Mouse (Mus musculus): Measurements from ENCODE around the gene Frrs1. TPM values are rescaled to one million over a fixed set of nuclear protein-coding genes. Genes with fewer than 3 reads are reported as not detected.
A peak's percentile ranks its signal among the peaks of the same experiment; 100 is the strongest.

Frrs1 gene
- total RNA-seq, 2 experiments from 2014 or later: 0.78 to 1.8 TPM

DNA sequence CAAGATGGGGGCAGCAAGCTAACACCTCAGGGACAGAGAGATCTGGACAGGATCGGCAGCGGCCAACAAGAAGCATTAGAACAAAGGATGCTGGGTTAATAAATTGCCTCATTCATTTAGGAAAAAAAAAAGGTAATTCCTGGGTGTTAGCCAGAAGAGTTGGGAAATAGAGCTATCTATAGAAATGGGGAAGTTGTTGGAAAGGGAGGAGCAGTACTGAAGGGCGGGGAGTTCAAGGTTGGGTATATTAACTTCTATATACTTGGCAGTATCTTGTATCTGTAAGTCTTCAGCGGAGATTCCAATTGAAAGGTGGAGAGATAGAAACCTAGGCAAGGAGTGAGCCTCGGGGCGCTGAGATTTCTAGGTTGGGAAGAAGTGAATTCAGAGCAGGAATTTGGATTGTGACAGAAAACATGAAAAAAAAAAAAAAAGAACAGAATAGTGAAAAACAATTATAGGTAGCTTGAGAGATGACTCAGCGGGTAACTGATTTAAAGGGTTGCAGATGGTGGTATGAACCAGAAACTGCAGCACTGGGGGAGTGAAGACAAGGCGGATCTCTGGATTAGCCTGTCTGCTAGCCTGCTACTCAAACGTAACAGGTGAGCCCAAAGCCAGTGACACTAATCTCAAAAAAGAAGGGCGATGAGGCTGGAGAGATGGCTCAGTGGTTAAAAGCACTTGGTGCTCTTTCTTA lies 14.2 kb upstream of the Frrs1 start:
- peak in 1 of 2 experiments; percentile 16 for DNase-seq (ENCODE audit: low spot score in 2 of 2)
- intact Hi-C loops (cut with DNase I): no loop called here

DNA sequence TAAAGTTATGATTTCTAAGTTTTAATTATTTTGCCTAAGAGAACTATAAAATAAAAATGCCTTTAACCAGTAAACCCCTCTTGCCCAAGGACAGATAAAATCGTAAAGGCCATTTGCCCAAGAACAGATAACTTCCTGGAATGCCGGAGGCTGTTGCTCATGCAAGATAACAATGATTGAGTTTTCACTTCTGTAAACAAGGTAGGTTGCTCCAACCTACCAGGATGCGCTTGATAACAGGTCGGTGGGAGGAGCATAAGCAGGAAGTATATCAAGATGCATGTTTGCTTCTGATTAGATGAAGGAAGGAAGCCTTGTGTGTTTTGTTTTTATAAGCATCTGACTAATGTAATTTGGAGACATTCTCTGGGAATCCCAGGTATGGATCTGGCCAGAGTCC lies 13.2 kb upstream of the Frrs1 start:
- intact Hi-C loops (cut with DNase I): no loop called here
- no peak for DNase-seq (ENCODE audit: low spot score in 2 of 2)

DNA sequence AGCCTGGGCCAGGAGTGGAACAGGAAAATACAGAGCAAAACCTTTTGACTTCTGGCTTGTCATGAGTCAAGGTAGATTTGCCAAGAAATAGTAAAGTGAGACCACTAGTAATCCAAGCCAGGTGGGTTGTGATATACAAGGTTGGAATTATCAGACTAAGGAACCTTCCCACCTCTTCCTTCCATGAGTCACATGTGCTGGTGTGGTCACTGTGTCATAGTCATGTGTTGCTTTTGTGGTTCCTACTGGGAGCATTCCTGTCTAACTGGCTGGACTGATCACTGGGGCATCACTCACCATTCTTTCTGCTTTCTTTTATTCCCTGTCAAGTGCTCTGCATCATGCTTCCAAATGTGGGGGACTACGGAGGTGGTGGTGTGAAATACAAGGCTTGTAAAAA lies 11.2 kb upstream of the Frrs1 start:
- intact Hi-C loops (cut with DNase I): no loop called here
- no peak for DNase-seq (ENCODE audit: low spot score in 2 of 2)

DNA sequence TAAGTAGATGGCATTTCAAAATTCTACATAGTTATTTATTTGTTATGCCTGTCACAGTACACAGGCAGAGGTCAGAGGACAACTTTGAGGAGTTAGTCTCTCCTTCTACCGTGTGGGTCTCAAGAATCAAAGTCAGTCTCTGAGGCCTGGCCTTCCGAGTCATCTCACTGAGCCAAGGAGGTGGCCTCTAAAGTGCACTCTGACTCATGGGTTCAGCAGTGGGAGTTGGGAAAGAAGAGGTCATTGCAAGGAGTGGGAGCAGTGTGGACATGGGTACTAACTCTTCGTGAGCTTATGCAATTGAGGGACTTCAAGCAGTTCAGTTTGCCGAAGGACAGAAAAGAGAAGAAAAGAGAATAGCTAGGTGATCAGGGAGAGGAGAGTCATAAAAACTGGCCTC lies 10.3 kb upstream of the Frrs1 start:
- no peak for DNase-seq (ENCODE audit: low spot score in 2 of 2)
- intact Hi-C loops (cut with DNase I): no loop called here

DNA sequence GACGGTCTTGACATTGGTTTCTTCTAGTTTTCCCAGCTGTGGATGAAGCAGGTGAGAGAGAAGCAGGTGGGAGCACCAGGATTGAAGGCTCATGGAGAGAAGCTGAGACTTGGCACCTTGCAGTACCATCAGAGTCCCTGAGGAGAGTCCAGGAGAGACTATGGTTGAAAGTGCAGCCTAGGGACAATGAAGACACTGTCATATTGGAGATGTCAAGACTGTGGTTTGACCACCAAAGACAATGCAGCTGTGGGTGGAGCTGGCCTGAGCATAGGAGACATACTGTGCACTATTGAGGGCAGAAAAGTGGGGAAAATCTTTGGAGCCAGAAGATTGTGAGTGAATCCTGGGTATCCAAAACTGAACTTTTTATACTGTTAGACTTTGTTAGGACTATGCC lies 8.9 kb upstream of the Frrs1 start:
- no peak for DNase-seq (ENCODE audit: low spot score in 2 of 2)
- intact Hi-C loops (cut with DNase I): no loop called here

DNA sequence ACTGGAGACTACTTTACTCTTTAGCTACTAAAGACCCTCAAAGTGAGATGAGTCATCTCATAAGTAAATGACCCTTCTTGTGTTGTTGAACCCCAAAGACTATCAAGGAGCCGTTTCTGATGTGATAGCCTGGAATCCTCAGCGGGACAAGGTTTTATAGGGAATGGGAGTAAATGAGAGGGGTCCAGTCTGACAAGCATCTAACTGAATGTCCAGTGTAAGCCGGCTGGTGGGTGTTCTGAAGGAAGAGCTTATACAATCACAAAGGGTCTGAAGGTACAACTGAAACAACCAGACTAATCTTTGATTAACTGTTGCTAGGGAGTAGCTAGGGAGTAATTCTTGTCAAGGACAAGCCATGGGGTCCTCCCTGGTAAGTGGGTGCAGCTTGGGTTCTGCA lies 6.8 kb upstream of the Frrs1 start:
- intact Hi-C loops (cut with DNase I): no loop called here
- DNase-seq (ENCODE audit: low spot score in 2 of 2): no peak

DNA sequence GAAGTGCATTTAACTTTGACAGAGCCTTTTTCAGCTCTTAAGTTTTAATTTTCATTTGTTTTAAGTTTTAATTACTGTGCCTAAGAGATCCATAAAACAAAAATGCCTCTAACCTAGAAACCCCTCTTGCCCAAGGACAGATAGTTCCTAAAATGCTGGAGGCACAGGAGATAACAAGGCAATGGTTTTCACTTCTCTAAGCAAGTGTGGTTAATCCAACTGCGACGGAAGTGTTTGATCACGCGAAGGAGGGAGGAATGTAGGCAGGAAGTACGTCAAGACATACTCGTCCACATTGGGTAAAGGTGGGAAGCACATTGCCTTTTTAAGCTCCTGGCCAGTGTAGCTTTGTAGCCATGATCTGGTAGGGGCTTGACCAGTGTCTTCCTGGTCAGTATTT lies 1.7 kb upstream of the Frrs1 start:
- intact Hi-C loops (cut with DNase I): no loop called here
- no peak for DNase-seq (ENCODE audit: low spot score in 2 of 2)

DNA sequence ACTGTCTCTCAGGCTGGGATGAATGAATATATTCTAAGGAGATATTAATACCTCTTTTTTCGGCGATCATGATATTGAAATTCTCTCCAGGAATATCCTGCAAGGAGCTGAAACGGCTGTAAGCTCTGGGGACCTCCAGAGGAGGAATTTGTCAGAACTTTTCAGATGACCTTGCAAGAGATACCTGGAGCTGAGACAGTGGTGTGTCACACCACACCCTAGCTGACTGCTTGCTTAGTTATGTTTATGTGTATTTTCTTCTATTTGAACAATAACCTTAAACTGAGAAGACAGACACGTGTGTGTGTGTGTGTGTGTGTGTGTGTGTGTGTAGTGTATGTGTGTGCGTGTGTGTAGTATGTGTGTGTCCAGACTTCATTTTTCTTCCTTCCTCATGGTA lies 488 bp downstream of the Frrs1 start:
- intact Hi-C loops (cut with DNase I): no loop called here
- no peak for DNase-seq (ENCODE audit: low spot score in 2 of 2)

DNA sequence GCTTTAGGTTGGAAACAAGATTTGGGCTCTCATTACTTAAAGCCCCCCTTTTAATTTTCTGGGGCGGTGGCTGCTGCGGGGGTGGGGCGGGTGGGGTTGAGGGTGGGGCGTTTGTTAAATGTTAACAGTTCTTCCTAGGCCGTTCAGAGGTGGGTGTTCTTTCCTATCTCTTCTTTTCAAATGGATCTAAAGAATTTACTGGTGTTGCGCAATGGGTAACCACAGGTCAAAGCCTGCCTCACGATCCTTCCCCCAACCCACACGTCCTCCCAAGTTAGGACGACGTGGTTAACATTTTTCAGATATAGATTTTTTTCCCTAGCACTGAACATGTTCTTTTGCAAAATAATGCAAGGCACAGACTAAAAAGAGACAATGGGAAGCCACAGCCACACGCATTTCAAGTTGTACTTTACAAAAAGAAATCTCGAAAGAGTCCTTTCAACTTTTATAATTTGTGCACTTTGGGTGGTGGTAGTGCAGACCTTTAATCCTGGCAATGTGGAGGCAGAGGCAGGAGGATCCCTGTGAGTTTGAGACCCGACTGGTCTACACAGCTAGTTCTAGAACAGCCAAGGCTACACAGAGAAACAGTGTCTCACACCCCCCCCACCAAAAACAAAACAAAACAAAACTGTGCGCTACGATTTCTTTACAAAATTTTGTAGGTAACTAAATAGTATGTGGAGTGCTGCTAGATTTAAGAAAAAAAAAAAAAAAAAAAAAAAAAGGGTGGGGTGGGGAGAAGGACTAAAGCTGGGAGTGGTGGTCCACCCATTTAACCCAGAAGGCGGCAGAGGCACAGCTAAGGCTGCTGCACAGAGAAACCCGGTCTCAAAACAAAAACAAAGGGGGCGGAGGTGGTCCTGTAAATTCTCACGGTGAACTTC lies 1.3 kb downstream of the Frrs1 start:
- intact Hi-C loops (cut with DNase I): no loop called here
- no peak for DNase-seq (ENCODE audit: low spot score in 2 of 2)

DNA sequence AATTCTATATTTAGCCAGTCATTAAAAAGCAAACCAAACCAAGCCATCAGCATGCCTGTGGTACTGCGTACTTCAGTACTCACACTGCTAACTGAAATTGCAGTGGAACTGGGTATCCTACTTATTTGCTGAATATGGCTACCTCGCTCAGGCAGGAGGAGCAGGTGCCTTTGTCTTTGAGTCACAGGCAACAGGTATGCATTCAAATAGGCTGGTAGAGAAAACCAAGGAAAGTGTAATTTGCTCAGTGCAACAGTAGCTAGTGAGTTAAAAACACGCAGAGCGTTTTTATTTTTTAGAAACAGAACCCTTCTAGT lies 1.9 kb downstream of the Frrs1 start:
- no peak for DNase-seq (ENCODE audit: low spot score in 2 of 2)
- intact Hi-C loops (cut with DNase I): no loop called here

DNA sequence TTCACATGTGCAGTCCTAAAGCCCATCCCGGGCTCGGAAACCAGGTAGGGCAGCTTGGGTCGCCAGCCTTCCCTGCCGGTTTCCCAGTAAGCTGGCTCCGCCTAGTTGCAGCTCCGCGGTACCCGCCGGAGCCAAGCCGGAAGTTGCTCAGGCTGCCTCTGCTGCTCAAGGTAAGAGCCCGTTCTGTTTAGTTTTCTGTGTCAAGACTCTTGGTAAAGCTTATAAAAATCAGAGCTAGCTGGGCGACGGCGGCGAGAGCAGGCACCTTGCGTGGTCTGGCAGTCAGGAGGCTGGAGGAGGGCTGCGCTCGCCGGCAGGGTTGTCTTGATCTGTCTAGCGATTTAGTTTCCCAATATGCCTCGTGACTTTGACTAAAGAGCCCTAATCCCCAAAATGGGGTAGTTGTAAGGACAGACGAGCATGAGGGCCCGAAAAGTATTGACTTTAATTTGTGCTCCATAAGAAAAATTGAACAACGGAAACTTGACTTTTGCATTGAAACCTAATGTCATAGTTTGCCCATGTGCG lies 2.3 kb downstream of the Frrs1 start:
- peak; percentile 36 to 52 for DNase-seq (ENCODE audit: low spot score in 2 of 2)
- intact Hi-C loops (cut with DNase I): no loop called here

DNA sequence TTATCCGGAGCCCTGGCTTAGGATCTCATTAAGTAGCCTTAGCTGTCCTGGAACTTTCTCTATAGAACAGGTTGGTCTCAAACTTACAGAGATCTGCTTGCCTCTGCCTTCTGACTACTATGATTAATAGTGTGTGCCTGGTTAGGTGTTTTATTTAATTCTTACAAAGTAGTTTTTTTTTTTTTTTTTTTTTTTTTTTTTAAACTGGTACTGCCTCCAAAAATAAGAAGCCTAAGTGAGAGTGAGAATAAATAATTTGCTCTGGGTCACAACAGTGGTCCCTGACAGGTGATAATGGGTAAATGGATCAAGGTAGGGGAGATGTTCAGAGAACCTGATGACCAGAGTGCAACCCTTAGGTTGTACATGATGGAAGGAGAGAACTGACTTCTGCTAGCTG lies 3.4 kb downstream of the Frrs1 start:
- DNase-seq (ENCODE audit: low spot score in 2 of 2): no peak
- intact Hi-C loops (cut with DNase I): no loop called here

DNA sequence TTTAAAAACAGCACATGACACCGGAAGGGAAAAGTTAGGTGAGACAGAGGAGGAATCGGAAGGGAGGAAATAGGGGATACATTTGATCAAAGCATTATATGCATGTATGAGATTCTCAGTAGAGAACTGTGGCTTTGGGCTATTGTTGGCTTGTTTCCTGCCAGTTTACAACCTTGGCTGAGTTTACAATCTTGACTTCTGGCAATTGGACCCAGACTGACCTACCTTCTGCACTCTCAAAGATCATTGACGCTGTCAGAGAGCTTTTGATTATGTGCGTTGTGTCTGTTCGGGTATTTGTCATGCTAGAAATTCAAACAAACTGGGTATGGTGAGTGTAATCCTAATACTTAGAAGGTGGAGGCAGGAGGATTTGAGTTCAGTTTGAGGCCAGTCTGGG lies 5.2 kb downstream of the Frrs1 start:
- intact Hi-C loops (cut with DNase I): no loop called here
- no peak for DNase-seq (ENCODE audit: low spot score in 2 of 2)

DNA sequence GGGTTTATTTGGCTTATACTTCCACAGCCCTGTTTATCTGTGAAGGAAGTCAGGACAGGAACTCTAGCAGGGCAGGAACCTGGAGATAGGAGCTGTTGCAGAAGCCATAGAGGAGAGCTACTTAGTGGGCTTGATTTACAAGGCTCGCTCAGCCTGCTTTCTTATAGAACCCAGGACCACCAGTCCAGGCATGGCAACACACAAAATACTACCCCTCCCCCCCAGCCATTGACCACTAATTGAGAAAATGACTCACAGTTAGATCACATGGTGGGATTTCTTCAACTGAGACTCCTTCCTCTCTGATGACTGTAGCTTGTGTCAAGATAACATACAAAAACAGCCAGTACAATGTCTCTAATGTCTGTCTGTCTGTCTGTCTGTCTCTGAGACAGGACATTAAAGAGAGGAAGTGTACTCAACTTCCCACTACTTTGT lies 6.0 kb downstream of the Frrs1 start:
- no peak for DNase-seq (ENCODE audit: low spot score in 2 of 2)
- intact Hi-C loops (cut with DNase I): no loop called here

DNA sequence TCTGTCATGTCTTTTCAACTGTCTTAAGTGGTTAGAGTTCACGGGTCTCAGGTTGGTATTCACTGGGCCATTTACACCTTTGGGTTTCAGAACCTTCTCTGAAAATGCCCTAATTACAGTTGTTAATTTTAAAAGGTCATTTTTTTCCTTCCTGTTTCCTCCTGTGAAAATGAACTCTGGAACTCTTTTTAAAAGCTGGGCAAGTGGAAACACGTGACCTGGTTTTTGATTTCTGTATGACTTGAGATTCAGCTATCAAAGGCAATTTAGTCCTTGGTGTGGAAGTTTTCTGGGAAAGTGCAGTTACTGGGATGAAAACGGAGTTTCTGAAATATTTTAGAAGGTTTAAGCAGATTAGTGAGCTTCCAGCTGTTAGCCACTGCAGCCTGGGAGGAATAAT lies 11.1 kb downstream of the Frrs1 start:
- intact Hi-C loops (cut with DNase I): no loop called here
- DNase-seq (ENCODE audit: low spot score in 2 of 2): no peak

DNA sequence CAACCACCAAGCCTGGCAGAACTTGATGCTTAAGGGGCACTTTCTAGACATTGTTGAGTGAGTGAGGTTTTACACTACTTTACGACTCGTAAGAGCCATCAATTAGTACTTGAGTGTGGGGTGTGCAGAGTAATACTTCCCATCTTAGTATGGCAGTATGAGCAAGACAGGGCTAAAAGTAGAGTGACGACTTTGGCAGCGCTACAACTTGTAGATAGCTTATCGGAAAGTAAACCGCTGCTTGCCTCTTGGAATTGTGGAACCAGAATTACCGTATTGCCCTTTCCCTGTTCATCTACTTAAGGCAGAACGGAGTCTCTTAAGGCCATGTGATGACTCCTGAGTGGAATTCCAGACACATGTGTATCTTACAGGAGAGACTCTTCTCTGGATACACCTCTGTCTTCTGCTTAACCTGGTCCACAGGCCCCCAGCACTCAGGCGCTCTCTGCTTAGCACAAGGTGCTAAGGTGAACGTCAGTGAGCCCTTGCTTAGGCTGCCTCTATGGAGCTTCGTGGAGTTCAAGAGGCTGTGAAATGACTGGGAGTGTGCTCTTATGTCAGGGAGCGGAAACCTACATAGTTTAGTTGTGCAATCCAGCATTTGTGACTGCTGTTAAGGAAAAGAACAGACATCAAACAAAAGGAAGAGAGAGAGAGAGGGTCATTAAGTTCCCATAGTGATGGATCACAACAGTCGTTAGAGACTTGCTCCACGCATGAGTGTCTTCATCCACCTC lies 23.1 kb downstream of the Frrs1 start:
- intact Hi-C loops (cut with DNase I): no loop called here
- DNase-seq (ENCODE audit: low spot score in 2 of 2): no peak

DNA sequence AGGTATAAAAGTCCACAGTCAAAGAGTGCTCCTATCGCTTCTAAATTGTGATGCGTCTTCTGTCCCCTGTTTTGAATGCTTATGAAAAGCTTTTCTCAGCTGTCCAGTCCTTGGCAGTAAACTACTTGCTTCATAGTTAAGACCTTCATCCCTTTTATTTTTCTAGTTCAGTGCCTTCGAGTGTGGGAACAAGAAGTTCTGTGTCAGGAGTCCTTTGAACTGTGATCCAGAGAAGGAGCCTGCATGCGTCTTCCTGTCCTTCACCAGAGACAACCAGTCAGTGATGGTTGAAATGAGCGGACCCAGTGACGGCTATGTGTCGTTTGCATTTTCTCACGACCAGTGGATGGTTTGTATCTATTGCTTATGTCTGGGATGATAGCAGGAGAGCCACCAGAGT lies 25.7 kb downstream of the Frrs1 start:
- DNase-seq (ENCODE audit: low spot score in 2 of 2): no peak
- intact Hi-C loops (cut with DNase I): no loop called here

DNA sequence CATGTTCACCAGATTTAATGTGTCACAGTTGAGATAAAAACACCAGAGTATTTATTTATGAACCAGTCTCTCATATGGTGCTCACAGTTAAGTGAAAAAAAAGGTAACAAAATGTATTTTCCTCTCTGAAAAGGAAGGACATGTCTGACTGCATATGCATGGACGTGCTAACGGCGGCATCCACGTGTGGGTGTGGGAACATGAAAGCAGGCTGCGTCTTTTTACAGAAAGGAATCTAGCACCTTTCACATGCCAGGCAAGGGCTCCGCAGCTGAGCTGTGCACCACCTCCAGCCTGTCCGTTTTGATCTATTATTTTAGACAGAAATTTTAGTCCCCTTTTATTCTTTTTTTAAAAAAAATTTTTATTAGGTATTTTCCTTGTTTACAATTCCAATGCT lies 30.1 kb downstream of the Frrs1 start:
- peak in 1 of 2 experiments; percentile 63 for DNase-seq (ENCODE audit: low spot score in 2 of 2)
- intact Hi-C loops (cut with DNase I): no loop called here

DNA sequence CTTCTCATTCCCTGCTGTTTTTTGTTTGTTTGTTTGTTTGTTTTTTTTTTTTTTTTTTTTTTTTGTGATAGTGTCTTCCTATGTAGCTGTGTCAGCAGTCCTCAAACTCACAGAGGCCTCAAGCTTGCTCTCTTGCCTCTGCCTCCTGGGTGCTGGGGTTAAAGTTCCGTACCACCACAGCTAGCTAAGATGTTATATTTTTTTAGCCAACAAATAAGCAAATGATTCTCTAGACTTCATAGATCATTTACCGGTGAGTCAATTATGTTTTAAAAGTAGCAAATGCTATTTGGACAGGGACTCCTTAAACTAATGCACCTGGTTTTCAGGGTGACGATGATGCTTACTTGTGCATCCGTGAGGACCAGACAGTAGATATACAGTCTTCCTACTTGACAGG lies 31.3 kb downstream of the Frrs1 start:
- intact Hi-C loops (cut with DNase I): no loop called here
- DNase-seq (ENCODE audit: low spot score in 2 of 2): no peak

DNA sequence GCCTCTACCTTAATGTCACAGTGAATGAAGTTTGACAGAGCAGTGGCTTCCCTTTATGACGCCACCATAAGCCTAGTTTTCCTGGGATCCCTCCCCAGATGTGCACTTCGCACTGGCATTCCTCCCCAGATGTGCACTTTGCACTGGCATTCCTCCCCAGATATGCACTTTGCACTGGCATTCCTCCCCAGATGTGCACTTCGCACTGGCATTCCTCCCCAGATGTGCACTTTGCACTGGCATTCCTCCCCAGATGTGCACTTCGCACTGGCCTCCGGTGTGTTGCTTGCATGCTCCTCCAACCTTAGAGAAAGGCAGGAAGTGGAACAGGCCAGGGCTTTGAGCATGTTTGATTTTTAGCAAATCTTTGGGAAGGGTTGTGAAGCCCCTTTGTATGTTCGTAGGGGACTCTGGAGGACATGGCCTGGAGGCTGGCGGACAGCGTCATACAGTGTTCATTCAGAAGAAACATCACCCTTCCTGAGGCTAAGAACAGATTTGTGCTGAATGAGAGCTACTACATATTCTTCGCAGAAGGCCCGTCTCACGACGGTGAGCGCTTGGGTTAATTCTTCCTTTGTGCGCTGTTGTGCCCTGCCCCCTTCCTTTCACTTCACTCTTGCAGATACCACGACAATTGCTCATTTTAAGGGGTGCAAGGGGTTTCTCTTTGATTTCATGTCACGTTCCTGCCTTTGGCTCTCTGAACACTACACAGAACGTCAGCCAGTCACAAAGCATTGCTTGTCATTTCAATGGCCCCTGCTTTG lies 32.4 kb downstream of the Frrs1 start:
- intact Hi-C loops (cut with DNase I): no loop called here
- no peak for DNase-seq (ENCODE audit: low spot score in 2 of 2)

Measured in left cerebral cortex, postnatal 25 days (tissue).